Mouse (Mus musculus) lung, adult 2 months (tissue): ENCODE measurements around the gene Rnf5. TPM values are rescaled to one million over a fixed set of nuclear protein-coding genes. Genes with fewer than 3 reads are reported as not detected.
A peak's percentile ranks its signal among the peaks of the same experiment; 100 is the strongest.

Experiments used
- DNase-seq: peaks from one replicate; pipeline ENCODE4 v3.0.0; 2022
- H3K4me1 ChIP-seq: fragments of 200-500 bp; 2 replicates; pipeline ENCODE4 v1.6.1; 2011; ENCODE audit warnings: low read length; ENCODE audit not compliant: control insufficient read depth, insufficient read depth
- H3K4me3 ChIP-seq: fragments of 200-500 bp; replicated peaks from 2 replicates; pipeline ENCODE3; 2011; ENCODE audit warnings: low read depth, mild to moderate bottlenecking, control low read depth, low read length; ENCODE audit errors: extremely low read depth
- CTCF ChIP-seq: fragments of 200-500 bp; IDR thresholded peaks from 2 replicates; pipeline ENCODE4 v1.5.1; 2011; ENCODE audit warnings: mild to moderate bottlenecking, low read length, control low read depth; ENCODE audit not compliant: insufficient read depth
- POLR2A ChIP-seq: fragments of 200-500 bp; IDR thresholded peaks from 2 replicates; pipeline ENCODE4 v1.6.1; 2011; ENCODE audit warnings: low read depth, mild to moderate bottlenecking, control low read depth, low read length, borderline replicate concordance; ENCODE audit errors: extremely low read depth
- WGBS: fragments of 180-500 bp; shearing (Covaris S2); methylation state at CpG from one replicate; pipeline ENCODE4 v1.1.7; 2018; 5-methylcytosine and 5-hydroxymethylcytosine counted together
- polyA plus RNA-seq: library from polyadenylated mRNA; depleted of rRNA; stranded (reverse); fragments of >200 nt; gene quantifications from 2 replicates; pipeline ENCODE4 v1.2.3, GENCODE M21; 2012

Rnf5 gene
- polyA plus RNA-seq, 1 experiment: 83.7 TPM

DNA sequence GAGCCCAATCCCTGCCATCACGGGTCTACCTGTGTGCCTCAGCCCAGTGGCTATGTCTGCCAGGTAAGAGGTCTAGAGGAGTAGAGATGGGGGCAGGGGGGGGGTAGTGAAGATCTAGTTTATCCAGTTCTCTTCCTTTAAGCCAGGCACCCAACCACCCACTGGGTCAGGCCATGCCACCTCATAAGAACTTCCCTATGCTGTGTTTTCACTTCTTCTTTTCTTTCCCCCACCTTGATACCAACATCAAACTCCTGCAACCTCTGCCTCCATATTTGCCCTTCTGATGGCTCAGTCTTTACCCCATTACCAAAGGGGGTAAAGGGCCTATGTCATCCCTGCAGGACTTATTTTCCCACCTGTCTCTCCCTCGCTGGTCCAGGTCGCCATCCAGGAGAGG is 25.4 kb downstream of the Rnf5 start:
- Histone ChIP-seq H3K4me1 (no peaks in the 10 kb centered on the region), H3K4me3 (no peak overlapping the region)
- WGBS: 93% methylated on average over 3 of the region's 3 CpGs
- TF ChIP-seq POLR2A (no peak), CTCF (no peak)
- DNase-seq: no peak

GRCm38 (mm10) chr17:34576577-34576976 is 26.9 kb downstream of the Rnf5 start:
- WGBS: 55% methylated on average over 5 of the region's 5 CpGs
- no peak overlapping the region for H3K4me3 ChIP-seq
- TF ChIP-seq CTCF: no peak

GRCm38 (mm10) chr17:34572361-34572760 is 31.1 kb downstream of the Rnf5 start:
- Histone ChIP-seq H3K4me3 (no peak overlapping the region), H3K4me1 (no peaks in the 10 kb centered on the region)
- TF ChIP-seq CTCF: no peak
- no peak for TF ChIP-seq POLR2A
- DNase-seq: no peak
- 33% methylated on average over 15 of the region's 15 CpGs for WGBS

More at GRCm38 (mm10) chr17:34576577-34576976, 26.9 kb downstream of the Rnf5 start:
- no peaks in the 10 kb centered on the region for H3K4me1 ChIP-seq
- no peak for DNase-seq

DNA sequence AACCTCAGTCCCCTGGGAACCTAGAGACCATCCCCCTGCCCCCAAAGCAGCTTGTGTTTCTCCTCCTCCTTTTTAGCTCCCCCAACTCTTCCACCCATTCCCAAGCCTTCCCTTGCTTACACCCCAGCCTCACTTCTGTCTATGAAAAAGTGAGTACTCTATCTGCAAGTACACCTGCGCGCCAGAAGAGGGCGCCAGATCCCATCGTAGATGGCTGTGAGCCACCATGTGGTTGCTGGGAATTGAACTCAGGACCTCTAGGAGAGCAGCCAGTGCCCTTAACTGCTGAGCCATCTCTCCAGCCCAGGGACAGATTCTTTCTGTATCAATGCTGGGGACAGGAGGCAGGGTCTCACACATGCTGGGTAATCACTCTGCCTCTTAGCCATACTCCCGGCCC is 31.6 kb downstream of the Rnf5 start:
- no peaks in the 10 kb centered on the region for H3K4me1 ChIP-seq
- H3K4me3 ChIP-seq: no peak overlapping the region
- TF ChIP-seq CTCF: peak; percentile 54
- no peak for TF ChIP-seq POLR2A
- WGBS: 25% methylated on average over 5 of the region's 5 CpGs
- no peak for DNase-seq

- no peak for TF ChIP-seq POLR2A
- H3K4me1 ChIP-seq: peaks cover 4% of the 10 kb centered on the region; the same call in 1 of the 2 replicates
- no peak overlapping the region for H3K4me3 ChIP-seq
- DNase-seq: no peak
- WGBS: 66% methylated on average over 4 of the region's 4 CpGs
Observed at GRCm38 (mm10) chr17:34569919-34570318, 33.6 kb downstream of the Rnf5 start.

- WGBS: 76% methylated on average over 13 of the region's 13 CpGs
- no peak for TF ChIP-seq POLR2A
- TF ChIP-seq CTCF: no peak
- DNase-seq: no peak
- Histone ChIP-seq H3K4me1 (peaks cover 4% of the 10 kb centered on the region; the same call in 1 of the 2 replicates), H3K4me3 (no peak overlapping the region)
Observed at GRCm38 (mm10) chr17:34568421-34568820, 35.1 kb downstream of the Rnf5 start.

DNA sequence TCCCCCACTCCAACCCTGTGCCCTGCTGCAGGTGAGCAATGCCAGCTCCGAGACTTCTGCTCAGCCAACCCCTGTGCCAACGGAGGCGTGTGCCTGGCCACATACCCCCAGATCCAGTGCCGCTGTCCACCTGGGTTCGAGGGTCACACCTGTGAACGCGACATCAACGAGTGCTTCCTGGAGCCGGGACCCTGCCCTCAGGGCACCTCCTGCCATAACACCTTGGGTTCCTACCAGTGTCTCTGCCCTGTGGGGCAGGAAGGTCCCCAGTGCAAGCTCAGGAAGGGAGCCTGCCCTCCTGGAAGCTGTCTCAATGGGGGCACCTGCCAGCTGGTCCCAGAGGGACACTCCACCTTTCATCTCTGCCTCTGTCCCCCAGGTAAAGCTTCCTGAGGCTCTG is 36.2 kb downstream of the Rnf5 start:
- Histone ChIP-seq H3K4me1 (peaks cover 6% of the 10 kb centered on the region; the same call in 1 of the 2 replicates), H3K4me3 (no peak overlapping the region)
- no peak for DNase-seq
- 59% methylated on average over 9 of the region's 9 CpGs for WGBS
- TF ChIP-seq CTCF (no peak), POLR2A (no peak)

DNA sequence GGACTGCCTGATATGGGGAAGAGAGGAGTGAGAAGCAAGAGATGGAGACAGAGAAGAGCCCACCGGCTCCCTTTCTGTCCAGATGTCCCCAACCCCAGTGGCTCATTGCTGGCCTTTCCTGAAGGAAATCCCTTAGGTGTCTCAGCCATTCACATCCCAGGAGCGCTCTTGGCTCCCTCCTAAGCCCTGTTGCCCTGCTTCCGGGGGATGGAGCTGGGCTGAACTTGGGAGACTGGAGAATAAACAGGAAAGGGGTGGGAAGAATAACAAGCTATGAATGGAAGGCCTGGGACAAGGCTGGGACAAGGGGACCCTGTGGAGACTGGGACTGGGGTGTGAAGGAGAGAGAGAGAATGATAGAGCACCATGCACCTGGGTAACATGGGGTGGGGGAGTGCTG is 38.7 kb downstream of the Rnf5 start:
- DNase-seq: peak; percentile 37

DNA sequence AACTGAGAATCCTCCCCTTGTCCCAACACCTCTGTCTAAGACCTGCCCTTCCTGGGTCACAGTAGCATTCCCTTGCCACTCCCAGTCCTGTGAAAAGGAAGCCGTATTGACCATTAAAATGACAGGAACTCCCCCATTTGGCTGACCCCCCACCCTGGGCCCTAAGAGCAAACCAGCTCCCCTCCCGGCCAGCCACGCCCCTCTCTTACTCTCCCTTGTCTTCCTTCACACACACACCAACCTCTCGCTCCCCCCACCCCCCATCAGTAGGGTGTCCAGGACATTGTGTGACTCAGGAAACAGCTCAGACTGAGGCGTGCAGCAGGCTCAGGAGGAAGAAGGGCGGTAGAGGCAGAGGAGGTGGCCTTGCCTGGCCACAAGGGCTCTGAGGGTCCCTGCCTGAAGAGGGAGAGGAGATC is 39.5 kb downstream of the Rnf5 start, which contains the start of gene Notch4:
Gene Notch4, plus strand, starts transcription at position 266 of the 419 bp plus-strand sequence.
- WGBS: 5% methylated on average over 6 of the region's 6 CpGs
- TF ChIP-seq POLR2A (peak; percentile 92; the same call in 1 of the 2 replicates), CTCF (no peak)
- peak; percentile 30 for DNase-seq
- H3K4me1 ChIP-seq: peaks cover 15% of the 10 kb centered on the region
- H3K4me3 ChIP-seq: peak within 1 kb of the TSS; percentile 64

More for the DNA sequence above, 38.7 kb downstream of the Rnf5 start:
- Histone ChIP-seq H3K4me3 (peak overlapping the region; percentile 64), H3K4me1 (peaks cover 12% of the 10 kb centered on the region)
- WGBS: 22% methylated on average over 3 of the region's 3 CpGs
- no peak for TF ChIP-seq CTCF
- peak; percentile 88; the same call in 1 of the 2 replicates for TF ChIP-seq POLR2A

- 60% methylated on average over 11 of the region's 11 CpGs for WGBS
- no peak for DNase-seq
- no peak overlapping the region for H3K4me3 ChIP-seq
- TF ChIP-seq CTCF (no peak), POLR2A (no peak)
- H3K4me1 ChIP-seq: peaks cover 15% of the 10 kb centered on the region
Observed at GRCm38 (mm10) chr17:34563354-34563753, 40.1 kb downstream of the Rnf5 start.
